Mouse (Mus musculus): Measurements from ENCODE around the gene Tatdn3. TPM values are rescaled to one million over a fixed set of nuclear protein-coding genes. Genes with fewer than 3 reads are reported as not detected.
A peak's percentile ranks its signal among the peaks of the same experiment; 100 is the strongest.

Tatdn3 gene
- polyA plus RNA-seq, 1 experiment from 2014 or later: 12.0 TPM

DNA sequence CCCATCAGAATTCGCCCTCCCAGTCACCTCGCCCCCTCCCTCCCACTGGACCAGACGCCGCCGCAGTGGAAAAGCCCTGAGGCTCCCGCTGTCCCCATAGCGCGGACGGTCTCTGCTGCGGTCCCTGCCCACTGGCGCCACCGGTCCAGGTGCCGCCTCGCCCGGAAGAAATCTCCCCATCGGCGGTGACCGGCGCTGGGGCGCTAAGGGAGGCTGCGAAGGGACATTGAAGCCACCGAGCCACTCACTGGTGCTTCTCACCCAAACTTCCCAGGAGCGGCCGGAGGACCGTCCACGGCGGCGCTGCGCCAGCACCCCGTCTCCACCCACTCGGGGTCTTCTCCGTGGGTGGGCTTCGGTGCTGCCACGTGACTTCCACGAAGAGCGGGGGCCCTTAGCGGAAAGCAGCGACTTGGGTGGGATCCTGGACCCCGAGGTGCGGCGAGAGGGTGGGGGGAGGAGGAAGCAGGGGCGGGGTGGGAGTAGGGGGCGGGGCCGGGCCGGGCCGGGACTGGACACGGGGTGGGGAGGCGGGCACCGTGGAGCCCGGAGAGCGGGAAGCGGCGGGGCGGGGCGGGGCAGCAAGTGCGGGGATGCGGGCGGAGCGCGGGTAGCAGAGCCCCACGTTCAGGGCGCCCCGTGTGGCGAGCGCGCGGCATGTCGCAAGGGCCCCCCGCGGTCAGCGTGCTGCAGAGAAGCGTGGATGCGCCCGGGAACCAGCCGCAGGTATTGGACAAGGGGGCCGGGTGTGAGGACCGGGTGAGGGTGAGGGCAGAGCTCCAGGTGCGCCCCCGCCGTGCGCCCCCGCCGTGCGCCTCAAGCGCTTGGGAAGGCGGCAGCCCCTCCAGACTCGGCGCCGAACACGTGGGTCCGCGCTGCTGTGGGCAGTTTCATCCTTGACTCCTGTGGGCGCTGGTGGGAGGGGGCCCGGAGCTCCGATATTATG is 35.3 kb upstream of the Tatdn3 start, which contains the start of gene Batf3:
Gene Batf3, plus strand, starts transcription at position 46 of the 946 bp plus-strand sequence.
- Histone ChIP-seq H3K4me3 (ENCODE audit: low read depth, low read length) (peak within 1 kb of the TSS; percentile 56), H3K27me3 (ENCODE audit: control insufficient read depth, insufficient read depth, low read length) (peaks cover 6% of the 10 kb centered on the region), H3K9ac (replicated peaks; ENCODE audit: low read length) (peak within 1 kb of the TSS; percentile 26), H3K27ac (replicated peaks; ENCODE audit: low read depth, low read length) (no peak within 1 kb of the TSS), H3K4me2 (ENCODE audit: low read depth, low read length) (peak within 1 kb of the TSS; percentile 97), H3K4me1 (ENCODE audit: control insufficient read depth, insufficient read depth, low read length) (no peaks in the 10 kb centered on the region), H3K36me3 (replicated peaks; ENCODE audit: control insufficient read depth, insufficient read depth, low read depth, low read length) (no peaks in the 10 kb centered on the region), H3K9me3 (replicated peaks; ENCODE audit: control insufficient read depth, low read length) (no peaks in the 10 kb centered on the region)
- DNase-seq (ENCODE audit: low spot score): peak; percentile 74
- ATAC-seq (replicated peaks; ENCODE audit: insufficient number of reproducible peaks, low FRiP score, low TSS enrichment, low read depth): peak; percentile 64
- under 1% methylated on average over 79 of the region's 95 CpGs for WGBS

DNA sequence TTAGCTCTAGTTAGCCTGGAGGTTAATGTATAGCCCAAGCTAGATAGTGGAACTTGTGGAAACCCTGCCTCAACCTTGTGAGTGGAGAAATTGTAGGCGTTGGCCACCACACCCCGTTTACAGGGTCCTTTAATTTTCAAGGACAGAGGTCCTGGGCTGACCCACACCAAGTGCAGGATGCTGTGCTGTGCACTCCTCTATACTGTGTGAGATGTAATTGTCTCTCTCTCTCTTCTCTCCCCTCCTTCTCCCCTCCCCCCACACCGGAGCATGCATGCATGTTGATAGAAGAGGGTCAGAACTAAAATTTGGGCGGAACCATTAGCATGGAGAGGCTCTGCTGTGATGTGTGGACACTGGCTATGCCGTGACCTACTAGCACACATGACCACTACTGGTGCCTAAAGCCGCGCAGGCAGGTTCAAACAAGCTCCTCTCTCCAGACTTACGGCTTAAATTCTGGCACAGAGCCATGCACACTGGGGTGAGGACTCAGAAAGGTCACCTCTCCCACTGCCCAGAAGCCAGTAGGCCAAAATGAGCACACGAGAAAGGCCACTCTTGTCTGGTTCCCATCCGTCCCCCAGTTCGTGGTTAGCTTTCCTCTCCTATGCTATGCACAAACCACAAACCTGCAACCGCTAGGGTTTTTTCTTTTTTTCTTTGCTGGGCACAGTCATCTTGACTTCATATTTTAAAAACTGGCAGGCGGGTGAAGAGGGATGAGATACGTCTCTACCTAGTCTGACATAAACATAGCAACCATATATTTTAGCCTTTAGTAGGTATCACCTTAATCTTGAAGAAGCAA is 34.3 kb upstream of the Tatdn3 start:
- peaks cover 6% of the 10 kb centered on the region for H3K27me3 ChIP-seq (ENCODE audit: control insufficient read depth, insufficient read depth, low read length)
- H3K4me2 ChIP-seq (ENCODE audit: low read depth, low read length): peak overlapping the region; percentile 97
- H3K9ac ChIP-seq (replicated peaks; ENCODE audit: low read length): no peak overlapping the region
- H3K4me1 ChIP-seq (ENCODE audit: control insufficient read depth, insufficient read depth, low read length): no peaks in the 10 kb centered on the region
- H3K9me3 ChIP-seq (replicated peaks; ENCODE audit: control insufficient read depth, low read length): no peaks in the 10 kb centered on the region
- no peak for DNase-seq (ENCODE audit: low spot score)
- no peaks in the 10 kb centered on the region for H3K36me3 ChIP-seq (replicated peaks; ENCODE audit: control insufficient read depth, insufficient read depth, low read depth, low read length)
- ATAC-seq (replicated peaks; ENCODE audit: insufficient number of reproducible peaks, low FRiP score, low TSS enrichment, low read depth): peak; percentile 66; the same call in 1 of the 2 replicates
- H3K27ac ChIP-seq (replicated peaks; ENCODE audit: low read depth, low read length): no peak overlapping the region
- peak overlapping the region; percentile 56 for H3K4me3 ChIP-seq (ENCODE audit: low read depth, low read length)
- 53% methylated on average over 14 of the region's 14 CpGs for WGBS

DNA sequence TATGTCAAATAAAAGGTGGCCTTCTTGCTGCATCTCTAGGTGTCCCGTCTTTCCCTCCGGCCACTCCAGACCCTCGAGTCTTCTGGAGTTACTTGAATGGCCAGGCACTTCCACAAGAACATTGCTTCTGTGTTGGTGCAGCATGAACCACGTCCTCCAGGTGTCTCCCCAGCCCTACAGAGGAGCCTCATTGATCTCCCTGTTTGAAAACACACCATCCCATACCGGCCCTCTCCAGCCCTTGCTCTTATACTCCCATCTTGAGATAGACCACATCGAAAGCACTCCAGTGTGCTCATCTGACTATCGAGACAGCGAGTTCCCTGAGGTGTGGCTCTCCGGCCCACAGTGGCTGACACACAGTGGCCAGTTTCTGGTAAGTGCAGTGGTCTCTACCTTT is 32.3 kb upstream of the Tatdn3 start:
- Histone ChIP-seq H3K27ac (replicated peaks; ENCODE audit: low read depth, low read length) (no peak overlapping the region), H3K27me3 (ENCODE audit: control insufficient read depth, insufficient read depth, low read length) (peaks cover 6% of the 10 kb centered on the region), H3K9me3 (replicated peaks; ENCODE audit: control insufficient read depth, low read length) (no peaks in the 10 kb centered on the region), H3K4me3 (ENCODE audit: low read depth, low read length) (no peak overlapping the region), H3K4me1 (ENCODE audit: control insufficient read depth, insufficient read depth, low read length) (no peaks in the 10 kb centered on the region), H3K36me3 (replicated peaks; ENCODE audit: control insufficient read depth, insufficient read depth, low read depth, low read length) (no peaks in the 10 kb centered on the region), H3K9ac (replicated peaks; ENCODE audit: low read length) (no peak overlapping the region), H3K4me2 (ENCODE audit: low read depth, low read length) (no peak overlapping the region)
- ATAC-seq (replicated peaks; ENCODE audit: insufficient number of reproducible peaks, low FRiP score, low TSS enrichment, low read depth): no peak
- WGBS: 72% methylated on average over 9 of the region's 9 CpGs
- no peak for DNase-seq (ENCODE audit: low spot score)

DNA sequence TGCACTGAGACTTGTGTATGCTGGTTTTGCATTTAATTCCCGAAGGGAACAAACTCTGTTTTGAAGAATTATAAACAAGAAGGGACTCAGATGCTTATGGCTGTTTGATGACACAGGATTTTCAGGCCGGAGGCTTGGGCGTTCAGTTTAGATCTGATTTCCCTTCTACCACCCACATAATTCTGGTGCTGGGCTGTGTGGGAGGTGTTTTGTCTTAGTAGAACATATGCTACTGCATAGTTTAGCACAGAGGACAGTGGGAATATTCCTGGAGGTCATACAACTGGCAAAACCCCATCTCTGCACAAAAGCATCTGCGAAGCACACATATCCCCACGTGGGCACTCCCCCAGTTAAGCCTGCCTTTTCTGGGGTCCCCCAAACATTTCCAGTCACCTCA is 30.8 kb upstream of the Tatdn3 start:
- Histone ChIP-seq H3K9me3 (replicated peaks; ENCODE audit: control insufficient read depth, low read length) (no peaks in the 10 kb centered on the region), H3K27me3 (ENCODE audit: control insufficient read depth, insufficient read depth, low read length) (no peaks in the 10 kb centered on the region), H3K4me1 (ENCODE audit: control insufficient read depth, insufficient read depth, low read length) (no peaks in the 10 kb centered on the region), H3K36me3 (replicated peaks; ENCODE audit: control insufficient read depth, insufficient read depth, low read depth, low read length) (no peaks in the 10 kb centered on the region), H3K4me3 (ENCODE audit: low read depth, low read length) (no peak overlapping the region), H3K27ac (replicated peaks; ENCODE audit: low read depth, low read length) (no peak overlapping the region), H3K9ac (replicated peaks; ENCODE audit: low read length) (no peak overlapping the region), H3K4me2 (ENCODE audit: low read depth, low read length) (no peak overlapping the region)
- 79% methylated on average over 5 of the region's 5 CpGs for WGBS
- no peak for ATAC-seq (replicated peaks; ENCODE audit: insufficient number of reproducible peaks, low FRiP score, low TSS enrichment, low read depth)
- no peak for DNase-seq (ENCODE audit: low spot score)

DNA sequence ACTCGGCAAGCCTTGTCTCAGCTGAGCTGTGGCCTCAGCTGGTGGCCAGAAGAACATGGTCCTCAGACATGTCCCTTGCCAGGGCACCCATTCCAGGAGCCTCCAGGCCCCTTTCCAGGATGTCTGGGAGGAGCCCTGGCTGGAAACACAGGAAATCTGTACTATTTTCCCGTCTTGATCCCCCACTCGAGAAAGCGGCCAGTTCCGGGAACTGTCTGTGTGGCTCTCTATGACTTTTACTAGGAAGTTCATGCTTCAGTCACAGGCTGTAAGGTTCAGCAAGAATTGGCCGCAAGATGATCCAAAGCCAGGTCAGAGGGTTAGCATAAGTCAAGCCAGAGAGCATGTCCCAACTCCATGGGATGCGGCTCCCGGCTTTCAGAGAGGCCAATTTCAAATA is 29.3 kb upstream of the Tatdn3 start:
- Histone ChIP-seq H3K4me1 (ENCODE audit: control insufficient read depth, insufficient read depth, low read length) (no peaks in the 10 kb centered on the region), H3K27ac (replicated peaks; ENCODE audit: low read depth, low read length) (no peak overlapping the region), H3K36me3 (replicated peaks; ENCODE audit: control insufficient read depth, insufficient read depth, low read depth, low read length) (no peaks in the 10 kb centered on the region), H3K9ac (replicated peaks; ENCODE audit: low read length) (no peak overlapping the region), H3K27me3 (ENCODE audit: control insufficient read depth, insufficient read depth, low read length) (no peaks in the 10 kb centered on the region), H3K9me3 (replicated peaks; ENCODE audit: control insufficient read depth, low read length) (no peaks in the 10 kb centered on the region), H3K4me2 (ENCODE audit: low read depth, low read length) (no peak overlapping the region), H3K4me3 (ENCODE audit: low read depth, low read length) (no peak overlapping the region)
- ATAC-seq (replicated peaks; ENCODE audit: insufficient number of reproducible peaks, low FRiP score, low TSS enrichment, low read depth) (no peak), DNase-seq (ENCODE audit: low spot score) (no peak)
- 75% methylated on average over 8 of the region's 8 CpGs for WGBS

DNA sequence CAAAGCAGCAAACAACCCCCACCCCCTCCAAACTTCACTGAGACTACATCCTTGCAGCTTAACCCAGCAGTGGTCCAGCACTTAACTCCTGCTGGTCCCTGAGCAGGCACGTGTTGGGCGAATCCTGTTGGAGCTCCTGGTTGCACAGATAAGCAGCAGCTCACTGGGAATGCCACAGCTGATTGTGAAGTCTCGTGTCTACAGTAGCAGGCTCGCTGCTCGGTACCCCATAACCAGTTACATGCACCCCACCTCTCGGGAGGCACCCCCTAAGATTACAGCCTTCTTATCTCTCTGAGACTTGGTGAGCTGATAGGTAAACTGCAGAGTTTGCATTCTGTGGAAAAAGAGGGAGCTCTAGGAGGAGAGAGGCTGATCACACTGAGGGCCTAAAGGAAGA is 26.6 kb upstream of the Tatdn3 start:
- no peaks in the 10 kb centered on the region for H3K4me1 ChIP-seq (ENCODE audit: control insufficient read depth, insufficient read depth, low read length)
- no peak overlapping the region for H3K9ac ChIP-seq (replicated peaks; ENCODE audit: low read length)
- H3K9me3 ChIP-seq (replicated peaks; ENCODE audit: control insufficient read depth, low read length): no peaks in the 10 kb centered on the region
- no peak overlapping the region for H3K4me2 ChIP-seq (ENCODE audit: low read depth, low read length)
- no peak overlapping the region for H3K4me3 ChIP-seq (ENCODE audit: low read depth, low read length)
- H3K27ac ChIP-seq (replicated peaks; ENCODE audit: low read depth, low read length): no peak overlapping the region
- no peak for ATAC-seq (replicated peaks; ENCODE audit: insufficient number of reproducible peaks, low FRiP score, low TSS enrichment, low read depth)
- no peaks in the 10 kb centered on the region for H3K36me3 ChIP-seq (replicated peaks; ENCODE audit: control insufficient read depth, insufficient read depth, low read depth, low read length)
- WGBS: 73% methylated on average over 6 of the region's 6 CpGs
- DNase-seq (ENCODE audit: low spot score): no peak
- H3K27me3 ChIP-seq (ENCODE audit: control insufficient read depth, insufficient read depth, low read length): no peaks in the 10 kb centered on the region

DNA sequence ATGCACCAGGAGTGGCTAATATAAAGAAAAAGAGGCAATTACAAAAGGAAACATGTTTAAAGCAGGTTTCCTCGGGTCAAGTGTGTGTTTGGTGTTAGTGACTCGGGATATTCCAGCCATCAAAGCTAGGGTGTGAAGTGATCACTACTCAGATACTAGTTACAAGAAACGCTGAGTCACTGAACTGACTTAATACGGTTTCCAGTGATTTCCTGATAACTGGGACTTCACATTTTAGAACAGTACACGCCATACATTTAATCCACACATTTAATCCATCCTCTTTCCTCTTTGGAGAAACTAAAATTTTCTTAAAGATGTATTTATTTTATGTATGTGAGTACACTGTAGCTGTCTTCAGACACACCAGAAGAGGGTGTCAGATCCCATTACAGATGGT is 25.2 kb upstream of the Tatdn3 start:
- no peak overlapping the region for H3K4me2 ChIP-seq (ENCODE audit: low read depth, low read length)
- 90% methylated on average over 5 of the region's 5 CpGs for WGBS

More for the DNA sequence above, 25.2 kb upstream of the Tatdn3 start:
- H3K36me3 ChIP-seq (replicated peaks; ENCODE audit: control insufficient read depth, insufficient read depth, low read depth, low read length): no peaks in the 10 kb centered on the region
- no peaks in the 10 kb centered on the region for H3K9me3 ChIP-seq (replicated peaks; ENCODE audit: control insufficient read depth, low read length)
- no peak overlapping the region for H3K27ac ChIP-seq (replicated peaks; ENCODE audit: low read depth, low read length)
- ATAC-seq (replicated peaks; ENCODE audit: insufficient number of reproducible peaks, low FRiP score, low TSS enrichment, low read depth): no peak
- no peak overlapping the region for H3K4me3 ChIP-seq (ENCODE audit: low read depth, low read length)
- no peak for DNase-seq (ENCODE audit: low spot score)
- H3K27me3 ChIP-seq (ENCODE audit: control insufficient read depth, insufficient read depth, low read length): no peaks in the 10 kb centered on the region
- H3K4me1 ChIP-seq (ENCODE audit: control insufficient read depth, insufficient read depth, low read length): no peaks in the 10 kb centered on the region
- no peak overlapping the region for H3K9ac ChIP-seq (replicated peaks; ENCODE audit: low read length)
